Mouse (Mus musculus) common myeloid progenitor, adult 5-6 weeks (primary cell): ENCODE data around the gene Ccr8. TPM values are rescaled to one million over a fixed set of nuclear protein-coding genes. Genes with fewer than 3 reads are reported as not detected.

Experiments
- ATAC-seq: replicated peaks from 2 replicates; pipeline ENCODE4 v1.8.0; 2016; ENCODE audit warnings: low read depth, mild to moderate bottlenecking, moderate TSS enrichment, inconsistent platforms; ENCODE audit not compliant: poor library complexity, severe bottlenecking
- total RNA-seq: library from RNA; stranded (forward); fragments of 200-1000, 187-1606 nt; gene quantifications from 2 replicates; pipeline ENCODE4 v1.2.3, GENCODE M21; 2017

Gene Ccr8
- not detected in 2 replicates for total RNA-seq

GRCm38 (mm10) chr9:120091696-120092238 is at the start of gene Ccr8:
Gene Ccr8, plus strand, starts transcription at chr9:120092114.
- no peak for ATAC-seq

GRCm38 (mm10) chr9:120043115-120043514 is 48.8 kb upstream of the Ccr8 start:
- ATAC-seq: peak; percentile 94

GRCm38 (mm10) chr9:120048495-120048894 is 43.4 kb upstream of the Ccr8 start:
- no peak for ATAC-seq

- peak; percentile 79 for ATAC-seq
Measured at GRCm38 (mm10) chr9:120049407-120049806, 42.5 kb upstream of the Ccr8 start.

GRCm38 (mm10) chr9:120054545-120055277 is 37.2 kb upstream of the Ccr8 start:
- ATAC-seq: peak; percentile 83

GRCm38 (mm10) chr9:120056201-120056600 is 35.7 kb upstream of the Ccr8 start:
- no peak for ATAC-seq

- ATAC-seq: peak; percentile 52
Measured at GRCm38 (mm10) chr9:120058730-120059129, 33.2 kb upstream of the Ccr8 start.

GRCm38 (mm10) chr9:120064317-120064716 is 27.6 kb upstream of the Ccr8 start:
- no peak for ATAC-seq

- no peak for ATAC-seq
Measured at GRCm38 (mm10) chr9:120067609-120068008, 24.3 kb upstream of the Ccr8 start.

- peak; percentile 91 for ATAC-seq
Measured at GRCm38 (mm10) chr9:120068047-120068446, 23.9 kb upstream of the Ccr8 start.

GRCm38 (mm10) chr9:120069779-120070178 is 22.1 kb upstream of the Ccr8 start, which contains the start of gene Cx3cr1:
Gene Cx3cr1, minus strand, starts transcription at chr9:120069879.
- no peak for ATAC-seq

- ATAC-seq: no peak
Measured at GRCm38 (mm10) chr9:120071251-120071650, 20.7 kb upstream of the Ccr8 start.

GRCm38 (mm10) chr9:120073169-120073568 is 18.7 kb upstream of the Ccr8 start:
- ATAC-seq: peak; percentile 70

- no peak for ATAC-seq
Measured at GRCm38 (mm10) chr9:120074516-120074915, 17.4 kb upstream of the Ccr8 start.

- no peak for ATAC-seq
Measured at GRCm38 (mm10) chr9:120078241-120078640, 13.7 kb upstream of the Ccr8 start.

GRCm38 (mm10) chr9:120079901-120080300 is 12.0 kb upstream of the Ccr8 start:
- no peak for ATAC-seq

GRCm38 (mm10) chr9:120080546-120081108 is 11.3 kb upstream of the Ccr8 start:
- no peak for ATAC-seq

- no peak for ATAC-seq
Measured at GRCm38 (mm10) chr9:120081247-120081646, 10.7 kb upstream of the Ccr8 start.

GRCm38 (mm10) chr9:120081967-120082366 is 9.9 kb upstream of the Ccr8 start:
- no peak for ATAC-seq

GRCm38 (mm10) chr9:120082691-120083090 is 9.2 kb upstream of the Ccr8 start:
- no peak for ATAC-seq

- ATAC-seq: peak; percentile 92
Measured at GRCm38 (mm10) chr9:120083158-120083894, 8.6 kb upstream of the Ccr8 start.
